Mouse (Mus musculus) brain, adult 2 months (tissue): Measurements from ENCODE around the gene Phactr1.
A peak's percentile ranks its signal among the peaks of the same experiment; 100 is the strongest.

Experiments
- DNase-seq: peaks from one replicate; pipeline ENCODE4 v3.0.0; 2011; ENCODE audit warnings: low read depth, low spot score

Phactr1 gene

DNA sequence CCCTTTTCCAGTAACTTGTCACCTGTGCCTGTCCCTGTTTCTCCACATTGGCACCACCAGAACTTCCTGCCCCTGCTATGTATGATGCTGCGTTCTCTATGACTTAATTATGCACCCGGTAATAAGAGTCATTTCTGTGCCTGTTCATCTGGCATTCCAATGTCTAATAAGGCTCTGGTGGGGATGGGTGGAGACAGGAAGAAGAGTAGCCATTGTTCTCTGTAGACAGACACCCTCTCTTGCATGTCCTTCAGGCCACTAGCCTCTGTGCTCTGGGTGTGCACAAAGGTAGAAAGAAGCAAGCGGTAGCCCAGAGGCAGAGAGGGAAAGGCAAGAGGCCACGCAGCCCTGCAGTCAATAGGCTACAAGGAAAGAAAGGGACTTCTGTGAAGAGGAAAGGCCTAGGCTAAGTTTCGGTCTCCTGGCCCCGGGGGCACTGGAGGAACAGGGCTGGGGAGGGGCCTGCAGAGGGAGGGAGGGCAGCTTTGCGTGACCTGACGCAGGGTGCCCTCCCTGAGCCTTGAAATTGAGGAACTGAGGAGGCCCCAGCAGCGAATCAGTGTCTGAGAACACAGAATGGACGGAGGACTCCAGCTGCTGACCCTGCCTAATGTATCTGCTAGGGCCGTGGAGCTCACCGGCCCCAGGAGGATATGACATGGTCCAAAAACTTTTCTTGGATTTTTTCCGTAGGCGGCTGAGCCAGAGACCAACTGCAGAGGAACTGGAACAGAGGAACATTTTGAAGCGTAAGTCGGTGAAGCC is 442.1 kb downstream of the Phactr1 start:
- no peak for DNase-seq

DNA sequence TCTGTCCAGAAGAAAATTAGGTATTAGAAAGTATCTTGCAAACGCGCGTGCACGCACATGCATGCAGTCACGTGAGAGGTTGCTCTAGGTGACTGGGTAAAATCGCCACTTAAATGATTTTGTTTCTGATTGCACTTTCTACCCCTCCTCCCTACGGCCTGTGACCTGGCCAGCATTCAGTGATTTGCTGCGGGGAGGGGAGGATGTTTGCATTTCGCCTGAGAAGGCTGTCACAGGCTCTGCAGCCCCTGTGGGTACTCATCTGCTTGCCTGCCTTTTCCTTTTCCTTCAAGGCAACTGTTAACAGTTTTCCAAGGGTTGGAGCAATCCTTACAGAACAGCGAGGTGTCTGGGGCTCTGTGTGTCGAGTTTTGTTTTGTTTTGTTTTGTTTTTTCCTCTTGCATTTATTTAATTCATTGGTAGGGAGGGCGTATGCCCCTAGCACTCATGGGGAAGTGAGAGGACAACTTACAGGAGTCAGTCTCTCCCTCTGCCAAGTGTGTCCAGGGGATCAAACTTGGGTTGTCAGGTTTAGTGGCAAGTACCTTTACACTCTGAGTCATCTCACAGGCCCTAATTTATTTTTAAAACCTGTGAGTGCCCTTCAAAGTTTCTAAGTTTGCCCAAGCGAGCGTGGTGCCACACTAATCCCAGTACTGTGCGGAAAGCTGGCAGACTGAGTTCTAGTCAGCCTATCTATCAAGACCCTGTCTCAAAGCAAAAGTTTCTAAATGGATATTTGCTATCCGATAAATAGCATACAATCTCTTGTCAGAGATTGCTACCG is 443.7 kb downstream of the Phactr1 start:
- DNase-seq: no peak

DNA sequence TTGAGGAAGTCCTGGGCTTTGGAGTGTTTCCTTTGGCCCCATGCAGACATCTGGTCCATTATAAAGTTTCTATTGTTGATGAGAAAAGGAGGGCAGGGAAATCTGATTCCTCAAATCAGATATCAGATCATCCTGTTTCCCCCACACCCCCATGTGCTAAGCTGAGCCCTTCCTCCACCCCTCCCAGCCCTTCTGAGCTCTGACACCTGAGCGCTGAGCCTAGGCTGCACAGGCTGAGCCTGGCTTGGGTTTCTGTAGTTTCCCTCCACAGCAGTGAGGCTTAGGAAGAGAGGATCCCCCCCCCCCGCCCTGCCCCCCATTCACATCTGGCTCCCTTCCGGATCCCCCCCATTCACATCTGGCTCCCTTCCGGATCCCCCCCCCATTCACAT is 444.3 kb downstream of the Phactr1 start:
- no peak for DNase-seq

DNA sequence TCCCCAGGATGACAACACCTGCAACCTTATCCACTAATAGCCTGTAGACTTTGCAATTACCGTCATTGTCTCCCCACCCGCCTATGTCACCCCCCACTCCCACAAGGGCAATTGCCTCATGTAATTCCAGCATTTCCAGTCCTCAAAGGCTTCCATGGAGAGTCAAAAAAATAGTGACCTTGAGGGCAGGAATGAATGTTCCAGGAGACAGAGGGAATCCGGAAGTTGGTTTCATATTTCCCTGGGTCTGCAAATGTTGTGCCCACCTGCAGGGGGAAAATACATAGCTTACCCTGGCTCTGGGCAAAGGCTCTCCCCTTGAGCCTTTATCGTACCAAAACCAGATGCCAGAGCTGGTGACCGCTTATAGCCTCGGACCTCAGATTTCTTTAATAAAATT is 449.7 kb downstream of the Phactr1 start:
- DNase-seq: no peak

DNA sequence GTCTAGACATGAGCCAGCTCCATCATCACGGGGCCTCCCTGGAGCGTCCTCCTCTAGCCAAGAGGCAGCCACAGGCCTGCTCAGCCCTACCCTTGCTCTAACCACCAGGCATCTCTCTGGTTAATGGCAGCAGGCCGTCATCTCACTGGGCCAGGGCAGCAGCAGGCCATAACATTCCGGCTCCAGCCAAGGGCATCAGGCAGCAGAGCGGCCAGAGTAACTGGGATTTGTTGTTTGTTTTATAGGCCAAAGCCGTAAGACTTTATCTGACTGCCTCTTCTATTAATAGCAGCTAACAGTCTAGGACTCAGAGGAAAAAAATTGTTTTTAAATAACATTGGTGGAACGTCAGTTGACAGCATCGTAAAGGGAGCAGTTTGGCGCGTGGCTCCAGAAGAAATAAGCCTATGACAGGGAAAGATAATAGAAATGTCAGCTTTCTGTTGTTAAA is 451.3 kb downstream of the Phactr1 start:
- no peak for DNase-seq

DNA sequence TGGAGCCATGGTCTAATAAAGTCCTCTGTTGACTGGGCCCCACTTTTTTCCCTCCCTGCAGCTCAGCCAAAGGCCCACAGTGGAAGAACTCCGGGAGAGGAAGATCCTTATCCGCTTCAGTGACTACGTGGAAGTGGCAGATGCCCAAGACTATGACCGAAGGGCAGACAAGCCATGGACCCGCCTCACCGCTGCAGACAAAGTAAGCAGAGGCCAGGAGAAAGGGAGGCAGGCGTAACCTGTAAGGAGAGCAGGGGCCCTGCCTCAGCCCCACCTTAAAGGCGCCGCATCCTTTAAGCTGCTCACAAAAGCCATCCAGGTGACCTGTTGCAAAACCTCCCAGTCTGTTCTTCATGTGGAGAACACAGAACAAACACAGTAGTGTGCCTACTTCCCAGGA is 452.4 kb downstream of the Phactr1 start:
- no peak for DNase-seq

DNA sequence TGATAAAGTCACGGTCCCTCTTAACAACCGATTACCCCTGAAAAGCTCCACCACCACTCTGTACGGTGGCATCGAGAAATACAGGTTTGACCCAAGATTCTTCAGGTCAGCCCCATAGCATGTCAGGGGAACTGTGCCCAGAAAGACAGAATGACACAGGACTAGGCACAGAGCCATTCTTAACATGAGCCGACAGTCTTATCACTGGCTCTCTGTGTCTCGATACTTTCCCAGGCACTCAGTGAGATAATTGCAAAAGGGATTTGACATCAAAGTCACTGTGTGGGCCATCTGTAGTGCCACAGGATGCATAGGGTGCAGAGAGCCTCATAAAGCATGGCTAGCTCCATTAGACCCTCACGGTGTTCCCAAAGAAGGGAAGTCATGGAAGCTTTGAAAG is 453.0 kb downstream of the Phactr1 start:
- no peak for DNase-seq

DNA sequence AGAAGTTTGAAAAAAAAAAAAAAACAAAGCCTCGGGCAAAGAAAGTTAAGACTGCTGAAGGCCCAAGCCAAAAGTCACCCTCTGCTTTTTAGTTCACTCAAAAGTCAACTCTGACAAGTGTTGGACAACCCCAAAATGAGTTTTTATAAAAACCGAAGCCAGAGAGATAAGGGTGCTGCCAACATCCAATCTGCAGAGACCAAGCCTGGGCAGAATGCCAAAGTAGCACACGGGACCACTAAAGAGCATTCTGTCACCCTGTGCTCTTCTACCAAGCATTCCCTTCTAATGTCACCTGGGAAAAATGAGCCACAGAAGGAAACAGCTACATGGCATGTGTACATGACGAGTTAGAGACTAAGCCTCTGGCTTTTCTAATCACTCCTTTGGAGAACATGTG is 454.0 kb downstream of the Phactr1 start:
- DNase-seq: peak; percentile 44

DNA sequence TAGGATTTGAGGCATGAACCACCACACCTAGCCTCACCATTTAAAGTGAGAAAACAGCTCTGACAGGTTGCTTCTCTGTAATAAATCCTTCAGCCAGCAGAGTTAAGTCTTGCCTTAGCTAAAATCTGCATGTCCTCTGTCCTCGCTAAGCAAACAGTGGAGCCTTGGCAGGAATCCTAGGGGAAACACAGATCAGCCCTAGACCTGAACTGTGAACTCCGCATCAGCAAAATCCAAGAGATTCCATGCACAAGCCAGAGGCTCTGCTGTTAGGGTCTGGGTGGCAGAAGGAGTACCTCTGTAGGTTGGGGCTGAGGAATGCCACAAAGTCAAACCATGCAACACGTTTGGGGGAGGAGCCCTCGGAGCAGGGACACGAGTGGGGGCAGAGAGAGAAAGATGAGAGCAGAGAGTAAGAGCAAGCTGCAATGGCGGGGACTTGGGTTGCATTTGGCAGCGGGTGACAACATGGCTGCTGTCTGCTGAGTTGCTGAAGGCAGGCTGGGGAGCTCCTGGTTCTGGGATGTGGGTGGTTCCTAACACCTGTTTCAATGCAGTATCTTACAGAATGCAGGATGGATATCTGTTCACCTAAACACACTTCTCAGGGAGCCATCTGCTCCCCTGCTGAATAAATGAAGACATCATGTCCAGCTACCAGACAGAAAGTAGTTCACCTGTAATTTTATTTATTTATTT is 464.4 kb downstream of the Phactr1 start:
- DNase-seq: peak; percentile 66

DNA sequence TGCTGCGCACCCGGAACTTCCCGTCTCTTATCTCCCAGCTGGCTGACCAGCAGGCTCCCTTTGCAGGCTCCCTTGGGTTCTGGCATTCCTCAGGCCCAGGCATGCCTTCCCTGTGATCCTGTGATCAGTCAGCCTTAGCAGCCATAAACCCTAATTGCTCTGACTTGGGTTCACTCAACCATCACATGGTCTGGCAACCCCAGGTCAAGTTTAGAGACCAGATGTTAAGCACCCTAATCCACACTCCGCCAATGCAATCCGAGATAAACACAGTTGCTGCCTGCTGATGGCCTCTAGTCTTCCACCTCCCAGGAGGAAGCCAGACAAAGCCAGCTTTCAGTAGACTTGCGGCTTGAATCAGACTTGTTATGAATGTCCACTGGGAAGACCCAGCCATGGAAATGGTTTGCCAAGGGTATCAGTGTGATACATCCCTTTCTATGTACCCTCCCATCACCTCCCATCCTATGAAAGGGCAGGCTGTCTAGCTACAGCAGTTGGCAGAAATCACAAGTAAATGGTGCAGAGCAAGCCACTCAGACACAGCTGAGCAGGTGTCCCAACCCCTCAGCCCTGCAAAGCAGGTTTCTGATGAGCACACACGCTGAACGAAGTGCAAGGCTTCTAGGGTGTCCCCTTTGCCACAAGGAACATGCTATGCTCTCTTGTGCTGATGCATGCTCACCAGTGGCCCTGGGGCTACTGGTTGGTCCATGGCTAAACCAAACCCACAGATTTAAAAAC is 466.3 kb downstream of the Phactr1 start:
- DNase-seq: no peak

DNA sequence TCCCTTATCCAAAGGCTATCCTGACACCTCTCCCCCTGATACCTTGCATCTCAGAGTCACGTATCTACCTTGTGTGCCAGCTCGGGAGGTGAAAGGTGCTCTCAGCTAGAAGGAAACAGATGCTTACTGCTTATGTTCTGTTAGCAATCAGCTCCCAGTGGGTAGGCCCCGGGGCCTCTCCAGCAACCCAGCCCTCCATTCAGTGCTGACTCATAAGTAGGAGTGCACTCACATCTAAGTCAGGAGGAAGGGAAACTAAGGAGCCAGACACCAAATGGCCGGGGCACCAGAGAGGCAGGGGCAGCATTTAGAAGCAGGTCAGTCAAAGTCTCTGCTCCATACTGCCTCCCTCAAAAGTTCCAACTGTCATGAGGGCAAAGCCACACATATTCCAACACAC is 468.3 kb downstream of the Phactr1 start:
- peak; percentile 60 for DNase-seq

DNA sequence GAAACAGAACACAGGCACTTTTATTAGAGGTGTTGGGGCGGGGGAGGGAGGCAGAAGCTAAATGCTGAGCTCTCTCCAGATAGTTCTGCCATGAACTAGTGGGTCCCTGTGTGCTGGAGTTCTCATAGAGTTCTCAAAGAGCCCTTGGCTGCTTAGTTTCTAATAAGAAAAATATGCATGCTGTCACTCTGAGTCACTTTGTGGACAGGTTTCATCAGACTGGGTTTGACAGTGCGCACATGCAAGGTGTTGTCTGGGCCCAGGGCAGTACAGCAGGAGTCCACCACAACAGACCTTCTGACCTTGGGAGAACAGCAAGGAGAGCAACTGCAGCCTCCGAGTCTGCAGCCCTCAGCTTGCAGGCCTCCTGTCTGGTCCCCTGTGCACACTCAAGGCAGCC is 469.2 kb downstream of the Phactr1 start:
- DNase-seq: no peak

DNA sequence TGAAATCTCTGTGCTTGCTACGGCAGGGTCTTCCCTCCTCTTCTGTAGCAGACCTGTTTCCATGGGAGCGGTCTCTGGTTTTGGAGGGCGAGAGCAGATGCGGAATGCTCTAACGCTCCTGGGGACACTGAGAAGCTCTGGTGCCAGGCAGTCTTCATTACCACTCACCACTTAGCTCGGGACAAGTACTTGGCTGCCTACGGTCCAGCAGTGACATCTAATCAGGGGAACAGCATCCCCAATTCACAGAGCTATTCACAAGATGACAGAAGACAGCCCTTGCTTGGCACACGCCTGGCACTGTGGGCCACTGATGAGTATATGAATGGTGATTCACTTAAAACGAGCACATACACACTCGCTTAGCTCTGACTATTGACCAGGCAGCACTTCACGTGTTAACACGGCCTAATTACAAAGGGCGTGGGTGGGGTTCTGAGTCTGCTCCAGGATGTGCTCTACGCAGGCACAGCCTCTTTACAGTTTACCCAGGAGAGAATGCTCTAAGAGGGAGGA is 471.6 kb downstream of the Phactr1 start:
- DNase-seq: no peak

DNA sequence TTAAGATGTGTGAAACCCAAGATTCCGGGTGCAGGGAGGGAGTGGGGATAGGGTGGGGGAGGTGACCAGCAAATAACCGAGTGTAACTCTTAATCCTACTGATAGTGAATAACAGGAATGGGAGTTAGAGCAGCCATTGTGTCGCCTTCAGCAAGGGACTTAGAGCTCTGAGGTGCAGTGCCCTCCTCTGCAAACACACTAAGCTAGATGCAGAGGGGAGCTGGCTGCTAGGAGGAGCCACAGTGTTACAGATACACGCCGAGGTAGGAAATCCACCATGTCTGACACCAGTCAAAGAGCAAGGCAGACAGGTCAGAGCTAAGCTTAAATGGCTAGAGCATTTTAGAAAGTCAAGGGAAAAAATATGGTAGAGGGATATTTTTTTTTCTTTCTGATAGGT is 476.9 kb downstream of the Phactr1 start:
- DNase-seq: no peak

DNA sequence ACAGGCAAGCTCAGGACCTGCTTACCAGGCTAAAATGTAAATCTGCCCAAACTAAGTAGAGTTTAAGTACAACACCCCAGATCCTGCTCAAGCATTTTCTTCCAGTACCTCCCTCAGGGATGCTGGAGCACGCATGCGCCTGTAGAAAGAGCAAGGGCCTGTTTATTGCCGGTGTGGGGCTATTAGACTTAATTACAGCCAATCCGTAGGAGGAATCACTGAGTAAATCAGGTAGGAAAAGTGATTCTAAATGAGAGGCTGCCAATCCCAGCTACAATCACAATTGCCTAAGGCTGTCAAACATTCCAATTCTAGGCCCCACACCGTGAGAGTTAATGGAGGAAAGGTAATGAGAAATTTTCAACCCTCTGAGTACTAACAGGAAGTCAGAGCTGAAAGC is 477.9 kb downstream of the Phactr1 start:
- DNase-seq: no peak

DNA sequence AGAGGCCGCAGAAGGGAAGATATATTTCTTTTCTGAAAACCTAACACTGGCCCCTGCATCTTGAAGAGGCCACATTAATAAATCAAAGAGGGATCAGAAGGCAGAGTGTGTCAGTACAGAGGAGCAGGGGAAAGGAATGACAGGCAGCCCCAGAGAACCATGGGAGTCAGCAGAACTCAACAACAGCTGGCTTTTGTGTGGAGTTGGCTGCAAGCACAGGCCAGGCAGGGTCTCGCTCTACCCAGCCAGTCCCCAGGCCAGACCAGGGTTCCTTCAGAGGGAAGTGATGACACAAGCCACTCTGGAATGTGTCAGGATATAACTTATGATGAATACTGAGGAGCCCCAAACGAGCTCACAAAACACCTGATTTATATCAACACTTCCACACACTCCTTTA is 479.0 kb downstream of the Phactr1 start:
- peak; percentile 39 for DNase-seq

DNA sequence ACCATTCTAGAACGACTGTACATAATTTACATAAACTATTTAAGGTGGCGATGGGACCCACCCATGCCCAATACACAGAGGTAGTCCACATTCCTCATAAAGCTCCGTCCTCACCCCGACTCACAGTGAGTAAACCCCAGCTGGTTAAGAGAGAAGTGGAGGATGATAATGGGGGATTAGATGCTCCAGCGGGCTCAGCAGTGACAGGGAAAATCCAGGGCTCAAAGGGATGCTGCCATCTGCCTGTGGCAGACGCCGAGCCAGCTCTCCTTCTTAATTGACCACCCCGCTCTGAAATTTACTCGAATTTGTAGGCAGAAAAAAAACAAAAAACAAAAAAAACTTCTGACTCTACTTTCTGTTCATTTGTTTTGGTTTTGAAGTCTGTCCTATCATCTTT is 487.3 kb downstream of the Phactr1 start:
- DNase-seq: no peak

DNA sequence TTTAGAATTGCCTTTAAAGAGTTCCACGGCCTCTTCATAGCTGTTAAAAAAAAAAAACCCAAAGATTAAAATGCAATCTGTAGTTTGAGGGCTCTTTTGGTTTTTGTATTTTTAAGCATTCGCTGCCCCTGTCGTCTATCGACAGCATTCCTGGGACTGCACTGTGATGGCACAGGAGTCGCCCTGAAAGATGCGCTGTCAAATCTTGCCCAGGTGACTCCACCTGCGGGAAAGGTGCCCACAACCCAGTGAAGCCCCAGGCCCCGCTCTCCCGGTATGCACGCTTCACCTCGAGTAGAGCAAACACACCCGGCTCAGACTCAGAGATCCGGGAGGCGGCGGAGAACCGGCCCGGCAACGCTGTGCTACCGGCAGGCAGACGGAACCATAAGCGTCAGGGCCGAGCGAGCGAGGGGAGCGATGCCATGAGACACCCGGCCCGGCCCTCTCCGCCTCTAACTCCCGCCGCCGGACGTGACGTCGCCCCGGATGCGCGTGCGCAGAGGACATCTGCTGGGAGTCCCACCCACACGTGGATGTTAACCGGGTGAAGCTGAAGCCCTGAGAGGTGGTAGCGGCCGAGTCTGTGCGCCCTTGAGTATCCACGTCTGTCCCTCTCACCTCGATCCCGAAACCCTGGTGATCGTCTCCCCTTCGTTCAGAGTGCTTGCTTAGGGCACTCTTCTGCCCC is 490.7 kb downstream of the Phactr1 start, which contains the start of gene Tbc1d7:
Gene Tbc1d7, minus strand, starts transcription at position 482 of the 691 bp plus-strand sequence.
- peak; percentile 98 for DNase-seq

DNA sequence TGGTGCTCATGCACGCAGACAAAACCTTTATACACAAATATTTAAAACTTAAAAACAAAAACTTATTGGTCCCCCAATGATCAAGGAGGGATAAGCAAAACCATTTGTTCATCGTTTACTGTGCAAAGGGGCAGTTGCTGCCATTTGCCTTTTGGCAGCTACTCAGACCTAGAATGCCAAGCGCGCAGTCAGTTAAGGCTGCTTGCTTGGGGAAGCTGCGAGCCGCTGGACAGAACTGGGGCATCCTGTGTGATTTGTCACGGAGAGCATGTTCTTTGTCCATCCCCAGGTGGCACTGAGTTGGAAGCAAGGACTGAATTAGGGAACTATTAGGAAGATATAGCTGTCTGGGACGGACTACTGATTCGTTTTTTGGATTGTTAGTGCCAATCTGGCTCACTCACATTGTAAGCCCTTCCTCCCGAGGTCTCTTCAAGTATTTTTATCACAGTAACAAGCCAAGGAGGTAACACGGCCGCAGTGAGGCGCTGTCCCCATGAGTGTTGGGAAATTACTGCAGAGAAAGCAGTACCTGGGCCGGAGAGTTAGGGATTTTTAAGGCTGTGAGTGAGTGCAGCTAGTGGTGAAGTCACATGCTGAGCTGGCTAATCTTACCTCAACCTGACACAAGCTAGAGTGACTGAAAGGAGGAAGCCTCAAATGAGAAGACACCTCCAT is 491.8 kb downstream of the Phactr1 start:
- DNase-seq: peak; percentile 65

DNA sequence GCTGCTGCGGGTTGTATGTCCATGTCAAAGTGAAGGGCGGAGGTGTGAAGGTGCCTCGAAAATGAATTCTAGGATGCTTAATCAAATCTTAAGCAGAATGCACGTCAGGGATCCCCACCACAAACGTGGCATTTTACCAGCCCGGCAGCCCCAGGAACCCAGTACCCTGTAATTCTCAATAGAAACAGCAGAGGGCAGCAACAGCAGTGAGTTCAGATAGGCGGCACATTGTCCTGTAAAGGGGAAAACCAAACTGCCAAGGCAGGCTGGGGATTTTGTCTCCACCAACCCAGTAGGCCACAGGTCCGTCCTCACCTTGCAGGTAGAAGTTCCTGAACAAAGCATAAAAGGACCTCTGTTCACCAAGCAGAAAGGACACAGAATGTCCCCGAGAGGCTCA is 492.8 kb downstream of the Phactr1 start:
- DNase-seq: peak; percentile 82
